Mouse (Mus musculus): ENCODE data around the gene Mrps23.

Mrps23 gene

DNA sequence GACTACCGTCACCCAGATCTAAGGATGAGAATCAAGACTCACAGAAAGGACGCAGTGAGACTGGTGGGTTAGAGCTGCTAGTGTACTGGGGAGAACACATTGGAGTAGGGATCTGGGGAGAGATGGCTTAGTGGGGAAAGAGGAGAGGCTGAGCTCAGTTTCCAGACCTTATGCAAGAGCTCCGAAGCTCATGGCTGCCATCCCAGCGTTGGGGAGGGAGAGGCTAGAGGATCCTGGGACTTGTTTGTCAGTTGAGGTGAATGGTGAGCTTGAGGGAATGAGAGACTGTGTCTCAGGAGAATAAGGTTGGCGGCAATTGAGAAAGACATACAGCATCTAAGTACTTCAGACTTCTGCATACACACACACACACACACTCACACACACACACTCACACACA, 44.4 kb downstream of the Mrps23 start:
- in situ Hi-C loops (cut with MseI, MboI), result no loop called here

DNA sequence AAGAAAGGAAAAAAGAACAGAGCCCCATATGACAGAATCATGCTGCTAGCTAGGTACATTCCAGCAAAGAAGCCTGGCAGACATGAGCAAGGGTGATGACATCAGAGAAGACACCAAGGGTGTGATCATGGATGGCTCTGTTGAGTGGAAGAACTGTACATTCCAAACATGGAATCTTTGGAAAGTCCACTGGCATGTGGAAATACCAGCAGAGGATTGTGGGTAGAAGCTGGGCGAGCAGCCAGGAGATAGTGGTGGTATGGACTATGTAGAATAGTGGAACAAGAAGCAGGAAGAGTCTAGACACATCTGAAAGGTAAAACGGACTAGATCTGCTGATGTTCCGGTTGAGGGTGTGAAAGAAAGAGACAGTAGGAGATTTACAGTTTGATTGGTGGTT, 46.4 kb downstream of the Mrps23 start:
- in situ Hi-C loops (cut with MseI, MboI), result no loop called here

DNA sequence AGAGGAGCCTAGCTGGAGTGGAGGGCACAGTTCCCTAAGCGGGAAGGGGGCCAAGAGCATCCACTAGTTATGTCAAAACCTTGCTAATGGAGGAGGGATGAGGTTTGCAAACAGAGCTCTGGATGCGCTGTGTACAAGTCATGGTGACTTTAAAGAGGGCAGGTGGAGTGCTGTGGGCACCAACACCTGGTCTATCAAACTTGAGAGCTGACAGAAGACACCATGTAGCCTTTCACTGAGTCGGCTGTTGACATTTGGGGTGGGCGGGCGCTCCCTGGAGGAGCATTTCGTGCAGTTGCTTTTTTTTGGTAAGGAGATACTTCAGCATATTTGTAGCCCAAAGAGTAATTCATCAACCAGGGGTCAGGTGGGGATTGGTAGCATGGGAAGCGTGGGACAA, 47.1 kb downstream of the Mrps23 start:
- in situ Hi-C loops (cut with MseI, MboI), result no loop called here

DNA sequence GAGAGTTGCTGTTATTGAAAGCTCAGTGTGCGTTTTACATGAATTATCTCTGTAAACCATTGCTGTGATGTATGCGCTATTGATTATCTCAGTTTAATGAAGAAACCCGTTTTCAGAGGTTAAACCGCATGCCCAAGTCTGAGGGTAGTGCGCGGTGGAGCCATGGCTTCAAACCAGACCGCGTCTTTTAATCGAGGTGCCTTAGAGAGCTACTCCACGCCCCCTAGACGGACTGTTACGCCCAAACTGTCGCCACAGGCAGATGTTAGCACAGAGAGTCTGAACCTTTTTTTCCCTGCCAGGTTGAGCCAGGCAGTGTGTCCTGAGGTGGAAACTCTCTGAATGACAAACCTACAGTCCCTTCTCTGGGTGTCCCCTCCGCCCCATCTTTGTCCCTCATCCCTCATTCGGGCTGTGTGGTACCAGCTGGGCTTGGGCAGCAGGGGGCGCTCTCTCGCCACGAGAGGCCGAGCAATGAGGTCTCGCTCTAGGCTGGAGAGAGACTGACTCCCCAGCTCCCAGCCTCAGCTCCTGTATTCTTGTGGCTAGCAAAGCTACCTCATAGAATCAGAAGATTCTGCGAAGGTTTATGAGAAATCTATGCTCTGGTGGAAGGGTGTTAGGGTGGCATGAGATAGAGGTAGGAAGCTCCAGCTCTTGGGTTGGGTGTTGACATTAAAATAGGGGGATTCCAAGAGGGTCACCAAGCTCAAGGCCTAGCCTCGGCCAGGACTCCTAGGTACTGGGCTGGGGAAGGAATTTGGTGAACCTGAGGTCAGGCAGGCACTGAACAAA, 48.0 kb downstream of the Mrps23 start:
- in situ Hi-C loops (cut with MseI, MboI), result no loop called here

DNA sequence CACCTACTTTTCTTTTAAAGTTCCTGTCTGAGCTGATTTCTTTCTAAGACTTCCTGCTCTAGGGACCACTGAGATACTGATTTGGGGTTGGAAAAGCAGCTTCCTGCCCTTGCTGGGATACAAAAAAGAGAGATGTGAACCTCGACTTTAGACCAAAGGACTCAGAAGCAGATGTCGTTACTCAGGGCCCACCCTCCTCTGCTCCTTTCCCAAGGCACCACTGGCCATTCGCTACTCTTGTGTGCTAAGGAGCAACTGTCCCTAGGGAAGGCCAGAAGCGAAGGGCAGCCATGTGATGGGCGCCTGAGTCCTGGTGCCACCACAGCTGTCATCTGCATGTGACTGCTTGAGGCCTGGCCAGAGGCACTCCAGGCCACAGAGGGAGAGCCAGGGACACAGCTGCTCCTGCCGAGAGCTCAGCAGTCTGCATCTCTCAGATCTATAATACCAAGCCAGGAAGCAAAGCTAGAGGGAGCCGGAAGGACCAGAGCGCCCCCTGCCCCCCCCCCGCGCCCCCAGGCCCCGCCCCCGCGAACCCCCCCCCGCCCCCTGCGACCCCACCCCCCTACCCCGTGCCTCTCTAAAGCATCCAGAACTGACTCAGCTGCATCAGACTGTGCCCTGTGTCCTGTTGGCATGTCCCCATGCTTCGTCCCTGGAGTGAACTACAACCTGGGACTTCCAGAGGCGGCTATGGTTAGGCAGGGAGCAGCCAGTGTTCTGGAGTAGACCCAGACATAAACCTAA, 48.8 kb downstream of the Mrps23 start:
- in situ Hi-C loops (cut with MseI, MboI), result no loop called here

DNA sequence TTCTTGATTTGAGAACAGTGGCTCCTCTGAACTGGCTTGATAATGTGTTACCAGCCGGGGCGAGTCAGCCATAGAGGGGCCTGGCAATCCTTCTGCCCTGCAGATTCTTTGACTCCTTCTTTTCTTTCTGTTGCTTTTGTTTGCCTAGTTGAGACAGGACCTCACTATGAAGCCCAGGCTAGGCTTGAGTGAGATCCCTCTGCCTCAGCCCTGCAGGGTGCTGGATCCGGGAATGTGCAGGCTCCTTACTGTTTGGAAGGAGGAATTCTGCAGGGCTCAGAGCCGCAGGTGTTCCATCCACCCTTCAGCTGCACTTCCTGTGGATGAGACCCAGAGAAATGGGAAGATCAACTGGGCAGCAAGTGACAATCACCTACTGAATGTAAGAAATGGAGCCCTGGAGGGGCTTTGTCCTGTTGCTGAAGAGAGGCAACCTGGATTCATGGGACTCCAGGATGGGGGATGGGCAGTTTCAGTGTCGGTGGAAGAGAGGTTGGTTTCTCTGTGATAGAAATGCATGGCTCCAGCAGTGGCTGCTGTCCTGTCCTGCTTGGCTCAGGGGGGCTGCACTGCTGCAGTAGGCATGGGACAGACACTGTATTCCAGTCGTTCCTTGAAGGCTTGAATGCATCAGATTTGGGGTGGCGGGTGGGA, 49.5 kb downstream of the Mrps23 start:
- in situ Hi-C loops (cut with MseI, MboI), result no loop called here

DNA sequence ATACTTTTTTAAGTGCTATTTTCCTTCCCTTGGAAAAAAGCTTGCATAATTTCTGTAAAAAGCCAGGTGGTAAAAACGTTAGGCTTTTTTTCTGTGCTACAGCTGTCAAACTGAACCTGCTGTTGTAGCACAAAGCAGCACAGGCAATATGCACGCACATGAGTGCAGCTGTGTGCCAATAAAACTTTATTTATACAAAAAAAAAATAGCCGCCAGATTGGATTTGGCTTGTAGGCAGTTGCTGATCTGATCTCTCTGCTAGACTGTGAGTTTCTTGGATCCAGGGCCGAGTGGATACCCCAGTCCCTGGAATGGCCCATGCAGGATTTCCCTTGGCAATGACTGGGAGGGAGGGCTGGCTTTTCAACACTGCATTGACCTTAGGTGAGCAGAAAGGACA, 53.5 kb downstream of the Mrps23 start:
- in situ Hi-C loops (cut with MseI, MboI), result no loop called here

DNA sequence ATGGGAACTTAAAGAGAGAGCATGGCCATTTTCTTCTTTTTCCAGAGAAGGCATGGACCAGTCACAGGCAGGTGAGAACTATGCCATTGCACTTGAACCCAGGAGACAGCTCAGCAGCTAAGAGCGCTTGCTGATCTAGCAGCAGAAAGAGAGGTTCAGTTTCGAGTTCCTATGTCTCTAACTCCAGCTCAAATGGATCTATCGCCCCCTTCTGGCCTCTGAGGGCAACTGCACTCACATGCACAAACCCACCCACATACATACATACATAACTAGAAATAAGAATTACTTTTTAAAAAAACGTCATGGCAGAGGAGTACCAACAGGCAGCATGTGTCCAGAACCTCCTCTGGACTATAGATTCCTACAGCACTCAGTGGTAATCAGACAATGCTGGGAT, 54.0 kb downstream of the Mrps23 start:
- in situ Hi-C loops (cut with MseI, MboI), result no loop called here

DNA sequence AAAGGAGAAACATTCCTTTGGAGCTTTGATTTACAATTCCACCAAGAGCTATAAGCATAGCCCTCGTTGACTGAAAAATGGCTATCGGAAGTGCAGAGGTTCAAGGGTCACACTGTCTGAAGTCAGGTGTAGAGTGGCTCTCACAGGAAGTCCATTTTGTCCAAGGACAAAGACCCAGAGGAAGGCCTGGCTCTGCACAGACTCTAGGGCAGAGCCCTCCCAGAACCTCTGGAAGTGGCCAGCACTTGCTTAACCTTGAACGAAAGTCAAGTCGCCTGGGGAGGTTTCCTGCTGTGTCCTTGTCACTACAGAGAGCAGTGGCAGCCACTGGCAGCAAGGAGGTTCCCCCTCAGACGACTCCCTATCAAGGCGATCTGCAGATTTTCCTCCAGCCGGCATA, 56.3 kb downstream of the Mrps23 start:
- in situ Hi-C loops (cut with MseI, MboI), result no loop called here

All from mouse trophoblast stem cell (cell line).